Mouse (Mus musculus) common myeloid progenitor, adult 5-6 weeks (primary cell): ENCODE measurements at regions not wholly inside any gene's neighbourhood (a gene's known extent, or its start where the extent isn't known, plus 50 kb on each side); places are given as distances from the start of the nearest gene placed in this dataset.

ENCODE experiments used
- ATAC-seq: replicated peaks from 2 replicates; pipeline ENCODE4 v1.8.0; 2016; ENCODE audit warnings: low read depth, mild to moderate bottlenecking, moderate TSS enrichment, inconsistent platforms; ENCODE audit not compliant: poor library complexity, severe bottlenecking

GRCm38 (mm10) chr13:97626116-97626515 lies 134.3 kb downstream of the Gm10260 start:
- ATAC-seq: no peak

GRCm38 (mm10) chr13:97625391-97625790 lies 135.0 kb downstream of the Gm10260 start:
- no peak for ATAC-seq

GRCm38 (mm10) chr13:97618190-97618586 lies 142.2 kb downstream of the Gm10260 start:
- 0 out of 2 replicates have a peak, but pooled peaks have one; percentile 8 for ATAC-seq

- ATAC-seq: 0 out of 2 replicates have a peak, but pooled peaks have one; percentile 2
These were observed 142.8 kb downstream of the Gm10260 start for GRCm38 (mm10) chr13:97617511-97618189.

GRCm38 (mm10) chr13:97616919-97617318 lies 143.5 kb downstream of the Gm10260 start:
- no peak for ATAC-seq

GRCm38 (mm10) chr13:97607221-97607723 lies 153.2 kb downstream of the Gm10260 start:
- peak; percentile 98 for ATAC-seq

- no peak for ATAC-seq
These were observed 156.0 kb downstream of the Gm10260 start for GRCm38 (mm10) chr13:97604451-97604850.

- ATAC-seq: no peak
These were observed 159.2 kb downstream of the Gm10260 start for GRCm38 (mm10) chr13:97601135-97601730.

- ATAC-seq: no peak
These were observed 160.3 kb downstream of the Gm10260 start for GRCm38 (mm10) chr13:97600136-97600535.

GRCm38 (mm10) chr13:97598507-97599431 lies 161.7 kb downstream of the Gm10260 start:
- no peak for ATAC-seq

- ATAC-seq: no peak
These were observed 165.6 kb downstream of the Gm10260 start for GRCm38 (mm10) chr13:97594851-97595250.

- no peak for ATAC-seq
These were observed 170.8 kb downstream of the Gm10260 start for GRCm38 (mm10) chr13:97589626-97590025.

- ATAC-seq: no peak
These were observed 172.3 kb downstream of the Gm10260 start for GRCm38 (mm10) chr13:97588085-97588484.

- ATAC-seq: no peak
These were observed 173.3 kb downstream of the Gm10260 start for GRCm38 (mm10) chr13:97587088-97587487.

- peak; percentile 70 for ATAC-seq
These were observed 176.4 kb downstream of the Gm10260 start for GRCm38 (mm10) chr13:97584045-97584444.

GRCm38 (mm10) chr13:97581380-97581779 lies 179.1 kb downstream of the Gm10260 start:
- no peak for ATAC-seq

GRCm38 (mm10) chr13:97580241-97580874 lies 180.1 kb downstream of the Gm10260 start:
- ATAC-seq: no peak

- 0 out of 2 replicates have a peak, but pooled peaks have one; percentile 52 for ATAC-seq
These were observed 181.8 kb downstream of the Gm10260 start for GRCm38 (mm10) chr13:97578595-97578994.

- no peak for ATAC-seq
These were observed 183.2 kb downstream of the Gm10260 start for GRCm38 (mm10) chr13:97577081-97577785.
